Mouse (Mus musculus) brain, embryonic 14.5 days (tissue): ENCODE data around the gene Nrbf2.

Source experiments
- CTCF ChIP-seq: fragments of 200-500 bp; IDR thresholded peaks from 2 replicates; pipeline ENCODE4 v1.5.1; 2012; ENCODE audit warnings: inconsistent platforms, mild to moderate bottlenecking, moderate library complexity, borderline replicate concordance; ENCODE audit not compliant: insufficient read depth, insufficient read length; ENCODE audit errors: extremely low read depth
- POLR2A ChIP-seq: fragments of 200-500 bp; IDR thresholded peaks from 2 replicates; pipeline ENCODE4 v1.6.1; 2012; ENCODE audit warnings: mild to moderate bottlenecking, inconsistent platforms, borderline replicate concordance; ENCODE audit not compliant: poor library complexity, insufficient read depth, insufficient read length, severe bottlenecking; ENCODE audit errors: extremely low read depth

DNA sequence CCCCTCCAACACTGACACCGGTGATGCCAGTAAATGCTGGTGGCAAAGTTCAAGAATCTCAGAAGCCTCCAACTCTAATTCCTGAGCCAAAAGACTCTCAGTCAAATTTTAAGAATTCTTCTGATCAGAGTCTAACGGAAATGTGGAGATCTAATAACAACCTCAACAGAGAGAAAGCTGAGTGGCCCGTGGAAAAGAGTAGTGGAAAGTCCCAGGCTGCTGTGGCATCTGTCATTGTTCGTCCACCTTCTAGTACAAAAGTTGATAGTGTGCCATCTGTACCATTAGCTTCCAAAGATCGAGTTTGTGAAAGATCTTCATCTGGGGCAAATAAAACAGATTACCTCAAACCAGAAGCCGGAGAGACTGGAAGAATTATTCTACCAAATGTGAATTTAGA lies 59.6 kb downstream of the Nrbf2 start:
- TF ChIP-seq CTCF = no peak
- TF ChIP-seq POLR2A = no peak
